Mouse (Mus musculus) neural tube, embryonic 15.5 days (tissue): ENCODE results near the gene Snx5. TPM values are rescaled to one million over a fixed set of nuclear protein-coding genes. Genes with fewer than 3 reads are reported as not detected.

ENCODE experiments used
- ATAC-seq: fragments of 200-750 bp; cut with Nextera tagmentation; 2 replicates; pipeline ENCODE4 v1.8.0; 2017; ENCODE audit warnings: mild to moderate bottlenecking, moderate TSS enrichment, moderate library complexity; ENCODE audit not compliant: low FRiP score
- H3K27ac ChIP-seq: fragments of 300-500 bp; sonication (generic); replicated peaks from 2 replicates; pipeline ENCODE4 v1.5.1; 2015; ENCODE audit warnings: mild to moderate bottlenecking, inconsistent platforms
- H3K27me3 ChIP-seq: fragments of 300-500 bp; sonication (generic); replicated peaks from 2 replicates; pipeline ENCODE4 v1.6.1; 2015; ENCODE audit warnings: inconsistent platforms
- H3K36me3 ChIP-seq: fragments of 300-500 bp; sonication (generic); 2 replicates; pipeline ENCODE4 v1.6.1; 2015; ENCODE audit warnings: inconsistent platforms
- H3K4me1 ChIP-seq: fragments of 300-500 bp; sonication (generic); 2 replicates; pipeline ENCODE4 v1.6.1; 2015; ENCODE audit warnings: inconsistent platforms
- H3K4me2 ChIP-seq: fragments of 300-500 bp; sonication (generic); 2 replicates; pipeline ENCODE4 v1.6.1; 2015; ENCODE audit warnings: inconsistent platforms, mild to moderate bottlenecking, moderate library complexity
- H3K4me3 ChIP-seq: fragments of 300-500 bp; sonication (generic); replicated peaks from 2 replicates; pipeline ENCODE4 v1.5.1; 2015; ENCODE audit warnings: mild to moderate bottlenecking, inconsistent platforms
- H3K9ac ChIP-seq: fragments of 300-500 bp; sonication (generic); replicated peaks from 2 replicates; pipeline ENCODE4 v1.6.1; 2015; ENCODE audit warnings: mild to moderate bottlenecking, inconsistent platforms
- H3K9me3 ChIP-seq: fragments of 300-500 bp; sonication (generic); replicated peaks from 2 replicates; pipeline ENCODE4 v1.6.1; 2016; ENCODE audit warnings: inconsistent platforms
- WGBS: fragments of 180-500 bp; shearing (Covaris S2); methylation state at CpG from one replicate; pipeline ENCODE4 v1.1.7; 2015; ENCODE audit warnings: mixed read lengths; 5-methylcytosine and 5-hydroxymethylcytosine counted together
- polyA plus RNA-seq: library from polyadenylated mRNA; unstranded; fragments of >200 nt; fragmentation: Nextera tagmentation; extraction: Ambion mirVana; gene quantifications from 2 replicates; pipeline ENCODE4 v1.2.1, GENCODE M21; 2015

Snx5 gene
- polyA plus RNA-seq, 1 experiment from 2014 or later = 74.4 TPM

DNA sequence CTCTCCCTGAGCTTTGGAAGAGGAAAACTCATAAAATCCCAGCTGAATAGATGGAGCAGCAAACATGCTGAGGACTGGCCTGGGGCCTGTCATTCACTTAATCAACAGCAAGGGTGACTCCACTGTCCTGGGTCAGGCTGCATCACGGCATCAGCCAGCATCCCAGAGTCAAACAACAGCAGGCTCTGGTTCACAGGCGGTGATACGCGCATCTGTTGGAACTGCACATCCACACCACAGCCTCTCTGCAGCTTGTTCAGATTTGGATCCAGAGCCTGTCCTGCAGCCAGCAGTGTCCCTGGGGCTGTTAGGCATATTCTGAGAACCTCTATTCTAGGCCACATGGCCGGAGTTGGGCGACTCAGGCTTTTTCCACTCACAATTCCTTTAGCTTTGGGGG is 32.4 kb downstream of the Snx5 start:
- Histone ChIP-seq H3K9me3 (no peaks in the 10 kb centered on the region), H3K36me3 (no peaks in the 10 kb centered on the region), H3K4me1 (peaks cover 3% of the 10 kb centered on the region; the same call in 1 of the 2 replicates), H3K27me3 (no peaks in the 10 kb centered on the region), H3K4me3 (no peak overlapping the region), H3K27ac (no peak overlapping the region), H3K4me2 (no peak overlapping the region), H3K9ac (no peak overlapping the region)
- ATAC-seq = no peak
- WGBS = 79% methylated on average over 6 of the region's 6 CpGs

- WGBS = 66% methylated on average over 9 of the region's 9 CpGs
- H3K4me2 ChIP-seq = no peak overlapping the region
- no peak for ATAC-seq
Observed at GRCm38 (mm10) chr2:144236791-144237584, 33.7 kb downstream of the Snx5 start.

GRCm38 (mm10) chr2:144235776-144236175 is 34.9 kb downstream of the Snx5 start:
- no peak overlapping the region for H3K4me3 ChIP-seq
- no peak overlapping the region for H3K4me2 ChIP-seq
- no peaks in the 10 kb centered on the region for H3K27me3 ChIP-seq
- no peaks in the 10 kb centered on the region for H3K36me3 ChIP-seq
- no peak overlapping the region for H3K27ac ChIP-seq
- peaks cover 3% of the 10 kb centered on the region; the same call in 1 of the 2 replicates for H3K4me1 ChIP-seq
- H3K9me3 ChIP-seq = no peaks in the 10 kb centered on the region
- H3K9ac ChIP-seq = no peak overlapping the region
- WGBS = 75% methylated on average over 3 of the region's 3 CpGs
- ATAC-seq = no peak

More at GRCm38 (mm10) chr2:144236791-144237584, 33.7 kb downstream of the Snx5 start:
- Histone ChIP-seq H3K36me3 (no peaks in the 10 kb centered on the region), H3K27me3 (no peaks in the 10 kb centered on the region), H3K9ac (no peak overlapping the region), H3K4me1 (peaks cover 3% of the 10 kb centered on the region; the same call in 1 of the 2 replicates), H3K9me3 (no peaks in the 10 kb centered on the region), H3K27ac (no peak overlapping the region), H3K4me3 (no peak overlapping the region)

GRCm38 (mm10) chr2:144233534-144233933 is 37.2 kb downstream of the Snx5 start:
- H3K9ac ChIP-seq = no peak overlapping the region
- WGBS = 59% methylated on average over 3 of the region's 3 CpGs
- H3K36me3 ChIP-seq = no peaks in the 10 kb centered on the region
- peaks cover 3% of the 10 kb centered on the region; the same call in 1 of the 2 replicates for H3K4me1 ChIP-seq
- no peaks in the 10 kb centered on the region for H3K9me3 ChIP-seq
- no peak overlapping the region for H3K4me3 ChIP-seq
- no peak overlapping the region for H3K4me2 ChIP-seq
- H3K27ac ChIP-seq = no peak overlapping the region
- no peak for ATAC-seq
- no peaks in the 10 kb centered on the region for H3K27me3 ChIP-seq

DNA sequence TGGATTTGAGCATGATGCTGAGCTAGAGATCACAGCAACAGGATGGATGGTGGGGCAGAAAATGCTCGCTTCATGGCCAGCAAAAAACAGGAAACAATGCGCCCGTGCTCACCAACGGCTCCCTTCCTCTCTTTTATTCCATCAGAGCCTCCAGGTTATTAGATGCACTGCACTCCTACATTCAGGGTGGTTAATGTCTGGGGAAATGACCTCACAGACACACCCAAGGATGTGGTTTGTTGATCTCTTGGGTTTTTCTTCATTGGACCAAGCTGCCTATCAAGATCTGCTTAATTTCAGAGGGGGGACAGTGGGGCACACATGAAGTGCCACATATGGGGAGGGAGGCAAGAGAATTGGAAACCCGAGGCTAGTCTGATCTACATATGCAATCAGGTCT is 39.6 kb downstream of the Snx5 start:
- H3K9ac ChIP-seq = no peak overlapping the region
- no peak for ATAC-seq
- H3K4me2 ChIP-seq = no peak overlapping the region
- H3K4me3 ChIP-seq = no peak overlapping the region
- no peaks in the 10 kb centered on the region for H3K4me1 ChIP-seq
- WGBS = 78% methylated on average over 5 of the region's 5 CpGs
- H3K36me3 ChIP-seq = no peaks in the 10 kb centered on the region
- H3K27me3 ChIP-seq = no peaks in the 10 kb centered on the region
- no peaks in the 10 kb centered on the region for H3K9me3 ChIP-seq
- no peak overlapping the region for H3K27ac ChIP-seq

- H3K27me3 ChIP-seq = no peaks in the 10 kb centered on the region
- 72% methylated on average over 7 of the region's 7 CpGs for WGBS
- no peaks in the 10 kb centered on the region for H3K36me3 ChIP-seq
- no peak for ATAC-seq
- no peak overlapping the region for H3K9ac ChIP-seq
- no peak overlapping the region for H3K27ac ChIP-seq
- no peaks in the 10 kb centered on the region for H3K9me3 ChIP-seq
- H3K4me1 ChIP-seq = no peaks in the 10 kb centered on the region
- no peak overlapping the region for H3K4me3 ChIP-seq
- H3K4me2 ChIP-seq = no peak overlapping the region
Observed at GRCm38 (mm10) chr2:144230498-144230897, 40.2 kb downstream of the Snx5 start.

GRCm38 (mm10) chr2:144229647-144230046 is 41.1 kb downstream of the Snx5 start:
- WGBS = 90% methylated on average over 14 of the region's 14 CpGs
- ATAC-seq = no peak

DNA sequence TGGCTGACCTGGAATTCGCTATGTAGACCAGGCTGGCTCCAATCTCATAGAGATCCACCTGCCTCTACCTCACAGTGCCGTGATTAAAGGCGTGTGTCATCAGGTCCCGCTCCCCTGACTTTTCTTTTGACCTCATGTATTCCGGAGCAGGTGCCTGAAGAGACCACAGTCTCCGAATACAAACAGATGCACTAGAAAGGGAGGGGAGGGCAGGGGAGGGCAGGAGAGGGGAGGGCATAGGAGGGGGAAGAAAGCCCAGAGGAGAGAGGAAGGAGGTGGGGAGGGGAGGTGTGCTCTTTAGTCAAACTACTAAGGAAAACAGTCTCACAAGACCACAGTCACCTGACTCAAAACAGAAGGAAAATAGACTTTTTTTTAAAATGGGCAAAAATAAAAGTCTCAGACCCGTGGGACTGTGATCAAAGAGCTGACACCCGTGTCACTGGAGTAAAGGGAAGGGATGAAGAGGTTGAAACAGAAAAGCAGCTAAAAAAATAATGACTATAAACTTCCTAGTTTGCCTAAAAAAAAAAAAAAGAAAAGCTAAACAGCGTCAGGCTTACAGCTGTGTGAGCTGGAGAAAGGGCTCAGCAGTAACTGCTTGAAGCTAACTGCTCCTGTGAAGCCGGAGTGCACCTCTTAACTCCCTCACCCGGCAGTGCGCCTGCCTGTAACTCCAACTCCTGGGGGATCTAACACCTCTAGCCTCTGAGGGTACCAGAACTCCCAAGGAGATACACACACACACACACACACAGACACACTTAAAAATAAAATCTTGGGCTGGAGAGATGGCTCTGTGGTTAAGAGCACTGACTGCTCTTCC is 42.0 kb downstream of the Snx5 start:
- no peak for ATAC-seq
- H3K4me1 ChIP-seq = no peaks in the 10 kb centered on the region
- H3K9me3 ChIP-seq = no peaks in the 10 kb centered on the region
- H3K27ac ChIP-seq = no peak overlapping the region
- H3K4me3 ChIP-seq = no peak overlapping the region
- H3K4me2 ChIP-seq = no peak overlapping the region
- H3K36me3 ChIP-seq = no peaks in the 10 kb centered on the region
- 85% methylated on average over 12 of the region's 12 CpGs for WGBS
- H3K27me3 ChIP-seq = no peaks in the 10 kb centered on the region
- H3K9ac ChIP-seq = no peak overlapping the region

More at GRCm38 (mm10) chr2:144229647-144230046, 41.1 kb downstream of the Snx5 start:
- no peaks in the 10 kb centered on the region for H3K9me3 ChIP-seq
- H3K27me3 ChIP-seq = no peaks in the 10 kb centered on the region
- H3K4me1 ChIP-seq = no peaks in the 10 kb centered on the region
- H3K36me3 ChIP-seq = no peaks in the 10 kb centered on the region
- H3K4me3 ChIP-seq = no peak overlapping the region
- no peak overlapping the region for H3K4me2 ChIP-seq
- H3K9ac ChIP-seq = no peak overlapping the region
- H3K27ac ChIP-seq = no peak overlapping the region

- Histone ChIP-seq H3K36me3 (no peaks in the 10 kb centered on the region), H3K4me2 (no peak overlapping the region), H3K9ac (no peak overlapping the region), H3K4me1 (no peaks in the 10 kb centered on the region), H3K27ac (no peak overlapping the region), H3K9me3 (no peaks in the 10 kb centered on the region), H3K4me3 (no peak overlapping the region), H3K27me3 (no peaks in the 10 kb centered on the region)
- no peak for ATAC-seq
- 84% methylated on average over 12 of the region's 12 CpGs for WGBS
Observed at GRCm38 (mm10) chr2:144226906-144227586, 43.7 kb downstream of the Snx5 start.

DNA sequence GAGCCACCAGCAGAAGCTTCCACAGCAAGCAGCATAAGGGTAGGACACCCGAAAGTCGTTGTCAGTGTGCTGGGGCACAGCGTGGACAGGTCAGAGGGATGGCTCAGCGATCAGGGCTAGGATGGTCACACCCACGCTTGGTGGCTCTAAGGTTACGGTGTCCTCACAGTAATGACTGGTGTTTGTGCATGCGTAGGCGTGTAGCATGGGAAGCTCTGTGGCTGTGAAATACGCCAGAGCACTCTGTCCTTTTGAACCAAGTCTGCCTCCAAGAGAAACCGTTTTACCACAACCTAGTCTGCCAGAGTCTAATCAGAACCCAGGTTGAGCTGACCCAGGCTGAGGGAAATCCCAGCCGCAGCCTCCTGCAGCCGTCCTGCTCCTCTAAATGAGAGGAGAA is 46.4 kb downstream of the Snx5 start:
- no peak overlapping the region for H3K4me2 ChIP-seq
- ATAC-seq = no peak
- 69% methylated on average over 12 of the region's 12 CpGs for WGBS
- H3K36me3 ChIP-seq = no peaks in the 10 kb centered on the region
- no peak overlapping the region for H3K9ac ChIP-seq
- H3K4me3 ChIP-seq = no peak overlapping the region
- no peaks in the 10 kb centered on the region for H3K9me3 ChIP-seq
- no peak overlapping the region for H3K27ac ChIP-seq
- no peaks in the 10 kb centered on the region for H3K4me1 ChIP-seq
- no peaks in the 10 kb centered on the region for H3K27me3 ChIP-seq

DNA sequence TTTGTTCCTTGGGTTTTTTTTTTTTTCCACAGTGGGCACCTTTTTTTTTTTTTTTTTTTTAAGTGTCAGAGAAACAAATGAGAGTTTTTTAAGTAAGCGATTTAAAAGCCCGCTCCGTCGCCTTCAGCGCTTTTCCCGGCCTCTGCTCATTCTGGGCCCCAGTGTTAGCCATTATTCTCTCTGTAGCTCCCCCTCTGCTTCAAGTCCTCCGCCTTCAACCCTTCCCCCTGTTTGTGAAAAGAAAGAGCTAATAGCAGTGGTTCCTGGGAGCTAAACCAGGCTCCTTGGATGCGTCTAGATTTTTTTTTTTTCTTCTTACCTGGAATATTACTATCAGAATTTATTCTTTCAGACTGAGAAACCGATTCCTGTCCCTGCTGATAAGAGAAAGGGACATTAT is 55.1 kb downstream of the Snx5 start:
- WGBS = 21% methylated on average over 9 of the region's 9 CpGs
- Histone ChIP-seq H3K4me3 (no peak overlapping the region), H3K27ac (peak overlapping the region; percentile 56), H3K27me3 (no peaks in the 10 kb centered on the region), H3K4me1 (peaks cover 11% of the 10 kb centered on the region), H3K9me3 (no peaks in the 10 kb centered on the region), H3K36me3 (no peaks in the 10 kb centered on the region), H3K4me2 (0 out of 2 replicates have a peak overlapping the region, but pooled peaks have one; percentile 4), H3K9ac (no peak overlapping the region)
- no peak for ATAC-seq
